Mouse (Mus musculus) small intestine, adult 2 months (tissue): Measurements from ENCODE around the gene Rapgef1. TPM values are rescaled to one million over a fixed set of nuclear protein-coding genes. Genes with fewer than 3 reads are reported as not detected.

Source experiments
- H3K27ac ChIP-seq: fragments of 200-500 bp; 2 replicates; pipeline ENCODE4 v1.5.1; 2012; ENCODE audit warnings: low read depth, low read length, control low read depth, inconsistent platforms; ENCODE audit not compliant: insufficient read depth
- H3K27me3 ChIP-seq: fragments of 200-500 bp; 2 replicates; pipeline ENCODE4 v1.6.1; 2012; ENCODE audit warnings: mild to moderate bottlenecking, moderate library complexity, low read length, inconsistent platforms; ENCODE audit not compliant: control insufficient read depth, insufficient read depth
- H3K36me3 ChIP-seq: fragments of 200-500 bp; 2 replicates; pipeline ENCODE4 v1.6.1; 2012; ENCODE audit warnings: mild to moderate bottlenecking, low read length, control low read depth, inconsistent platforms; ENCODE audit not compliant: control insufficient read depth, insufficient read depth
- H3K4me1 ChIP-seq: fragments of 200-500 bp; 2 replicates; pipeline ENCODE4 v1.6.1; 2012; ENCODE audit warnings: low read length, inconsistent platforms, mixed read lengths; ENCODE audit not compliant: control insufficient read depth, insufficient read depth, insufficient read length
- H3K4me3 ChIP-seq: fragments of 200-500 bp; 2 replicates; pipeline ENCODE4 v1.5.1; 2012; ENCODE audit warnings: low read depth, mild to moderate bottlenecking, control low read depth, inconsistent platforms, low read length, moderate library complexity
- CTCF ChIP-seq: fragments of 200-500 bp; IDR thresholded peaks from 2 replicates; pipeline ENCODE4 v1.5.1; 2012; ENCODE audit warnings: low read depth, mild to moderate bottlenecking, control low read depth, inconsistent platforms, low read length, moderate library complexity, mixed read lengths; ENCODE audit not compliant: insufficient replicate concordance, insufficient read length; ENCODE audit errors: extremely low read depth
- POLR2A ChIP-seq: fragments of 200-500 bp; IDR thresholded peaks from 2 replicates; pipeline ENCODE4 v1.6.1; 2012; ENCODE audit warnings: low read depth, mild to moderate bottlenecking, control low read depth, inconsistent platforms, low read length, moderate library complexity
- whole genome bisulfite sequencing: fragments of 180-500 bp; shearing (Covaris S2); methylation state at CpG from one replicate; pipeline ENCODE4 v1.1.7; 2018; 5-methylcytosine and 5-hydroxymethylcytosine counted together
- polyA plus RNA-seq: library from polyadenylated mRNA; depleted of rRNA; stranded (reverse); fragments of >200 nt; gene quantifications from 2 replicates; pipeline ENCODE4 v1.2.3, GENCODE M21; 2012

The Rapgef1 gene
- polyA plus RNA-seq, 1 experiment = 25.1 TPM

GRCm38 (mm10) chr2:29679710-29680584, 60.4 kb downstream of the Rapgef1 start:
- TF ChIP-seq CTCF (no peak), POLR2A (no peak)
- H3K4me3 ChIP-seq = no peak overlapping the region
- 88% methylated on average over 6 of the region's 6 CpGs for WGBS
- H3K36me3 ChIP-seq = 0 out of 2 replicates have a peak, but pooled peaks cover 3% of the 10 kb centered on the region
- H3K4me1 ChIP-seq = peaks cover 6% of the 10 kb centered on the region; the same call in 1 of the 2 replicates
- no peaks in the 10 kb centered on the region for H3K27me3 ChIP-seq
- H3K27ac ChIP-seq = no peak overlapping the region

GRCm38 (mm10) chr2:29683261-29683999, 63.9 kb downstream of the Rapgef1 start:
- no peaks in the 10 kb centered on the region for H3K27me3 ChIP-seq
- H3K4me3 ChIP-seq = no peak overlapping the region
- H3K36me3 ChIP-seq = peaks cover 15% of the 10 kb centered on the region
- TF ChIP-seq CTCF (no peak), POLR2A (no peak)
- 94% methylated on average over 7 of the region's 7 CpGs for WGBS
- peaks cover 3% of the 10 kb centered on the region; the same call in 1 of the 2 replicates for H3K4me1 ChIP-seq
- H3K27ac ChIP-seq = no peak overlapping the region

DNA sequence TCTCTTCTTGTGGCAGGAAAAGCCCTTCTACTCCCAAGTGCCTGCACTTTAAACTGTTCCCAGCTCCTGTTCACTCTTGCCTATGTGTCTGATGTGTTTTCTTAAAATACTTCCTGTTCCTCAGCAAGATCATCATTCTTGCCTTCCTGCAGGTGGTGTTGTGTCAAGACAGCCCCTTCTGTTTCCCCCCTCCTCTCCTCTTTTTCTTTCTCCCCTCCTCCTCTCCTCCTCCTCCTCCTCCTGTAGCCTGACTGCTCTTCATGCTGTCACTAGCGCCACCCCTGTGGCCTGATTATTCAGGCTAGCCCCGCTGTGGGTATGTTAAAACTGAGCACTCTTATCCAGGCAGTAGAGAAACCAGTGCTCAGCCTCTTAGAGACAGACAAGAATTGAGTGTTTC, 65.0 kb downstream of the Rapgef1 start:
- Histone ChIP-seq H3K4me1 (no peaks in the 10 kb centered on the region), H3K4me3 (no peak overlapping the region), H3K27ac (no peak overlapping the region), H3K36me3 (peaks cover 20% of the 10 kb centered on the region), H3K27me3 (no peaks in the 10 kb centered on the region)
- 94% methylated on average over 2 of the region's 2 CpGs for WGBS
- TF ChIP-seq POLR2A (no peak), CTCF (no peak)

GRCm38 (mm10) chr2:29689014-29689413, 69.5 kb downstream of the Rapgef1 start:
- H3K27me3 ChIP-seq = no peaks in the 10 kb centered on the region
- 79% methylated on average over 7 of the region's 7 CpGs for WGBS
- TF ChIP-seq POLR2A (no peak), CTCF (no peak)
- peaks cover 35% of the 10 kb centered on the region for H3K36me3 ChIP-seq
- no peaks in the 10 kb centered on the region for H3K4me1 ChIP-seq
- no peak overlapping the region for H3K4me3 ChIP-seq
- H3K27ac ChIP-seq = no peak overlapping the region

DNA sequence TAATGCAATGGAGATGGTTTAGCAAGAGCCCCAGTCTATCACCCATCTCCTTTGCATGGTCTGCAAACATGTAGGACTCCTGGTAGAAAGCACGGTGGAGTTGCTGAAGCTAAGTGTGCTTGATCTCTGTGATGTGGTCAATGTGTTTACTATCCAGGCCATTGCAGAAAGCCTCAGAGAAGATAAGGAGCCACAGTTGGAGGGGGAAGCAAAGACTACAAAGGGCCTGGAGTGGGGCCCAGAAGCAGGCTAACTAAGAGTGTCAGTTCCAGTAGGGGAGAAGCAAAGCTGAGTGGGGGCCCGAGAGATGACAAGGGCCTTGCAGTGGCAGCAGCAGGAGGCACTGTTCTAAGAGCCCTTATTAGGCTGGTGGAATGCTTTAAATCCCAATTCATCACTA, 70.0 kb downstream of the Rapgef1 start:
- H3K36me3 ChIP-seq = peaks cover 36% of the 10 kb centered on the region
- no peaks in the 10 kb centered on the region for H3K27me3 ChIP-seq
- H3K27ac ChIP-seq = no peak overlapping the region
- H3K4me3 ChIP-seq = no peak overlapping the region
- no peak for TF ChIP-seq CTCF
- no peak for TF ChIP-seq POLR2A
- H3K4me1 ChIP-seq = no peaks in the 10 kb centered on the region
- 57% methylated on average over 2 of the region's 2 CpGs for WGBS

DNA sequence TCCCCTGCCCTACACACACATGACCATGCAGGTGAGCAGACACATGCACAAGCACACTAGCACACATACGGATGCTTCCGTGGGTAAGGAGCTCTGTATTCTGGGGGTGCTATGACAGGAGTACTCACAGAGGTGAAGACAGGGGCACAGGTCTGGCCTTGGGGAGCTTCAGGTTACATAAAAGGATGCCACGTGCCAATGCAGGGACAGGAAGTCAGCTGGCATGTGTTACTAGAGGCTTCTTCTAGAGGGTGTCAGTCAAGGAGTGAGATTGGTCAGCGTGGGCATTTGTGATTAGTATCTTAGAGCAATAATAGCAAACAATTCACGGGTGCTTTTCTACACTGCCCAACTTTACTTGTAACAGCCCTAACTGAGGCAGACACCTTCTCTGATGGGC, 71.5 kb downstream of the Rapgef1 start:
- Histone ChIP-seq H3K36me3 (peaks cover 33% of the 10 kb centered on the region), H3K27me3 (no peaks in the 10 kb centered on the region), H3K4me1 (no peaks in the 10 kb centered on the region), H3K27ac (no peak overlapping the region), H3K4me3 (no peak overlapping the region)
- WGBS = 81% methylated on average over 5 of the region's 5 CpGs
- TF ChIP-seq POLR2A (no peak), CTCF (no peak)

DNA sequence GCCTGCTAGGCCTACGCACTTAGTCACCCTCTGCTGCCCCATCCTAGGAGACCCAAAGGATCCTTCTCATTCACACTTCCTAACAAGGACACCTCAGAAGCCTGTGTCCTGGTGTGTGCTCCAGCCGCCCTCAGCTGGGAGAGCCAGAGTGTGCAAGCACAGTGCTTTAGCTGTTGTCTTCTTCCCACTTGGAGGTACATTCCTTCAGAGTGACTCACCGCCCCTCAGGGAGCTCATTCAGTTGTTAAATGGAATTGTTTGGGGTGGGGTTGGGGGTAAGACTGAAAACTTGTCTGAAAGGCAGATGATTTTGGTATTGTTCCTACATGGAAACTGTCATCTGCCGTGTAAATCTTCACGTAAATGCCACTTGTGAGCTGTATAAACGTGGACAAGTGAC, 72.0 kb downstream of the Rapgef1 start:
- Histone ChIP-seq H3K4me1 (no peaks in the 10 kb centered on the region), H3K4me3 (no peak overlapping the region), H3K36me3 (peaks cover 32% of the 10 kb centered on the region), H3K27ac (no peak overlapping the region), H3K27me3 (no peaks in the 10 kb centered on the region)
- TF ChIP-seq POLR2A (no peak), CTCF (no peak)
- 84% methylated on average over 6 of the region's 6 CpGs for WGBS
